Mouse (Mus musculus): Measurements from ENCODE around the gene Wdr34. TPM values are rescaled to one million over a fixed set of nuclear protein-coding genes. Genes with fewer than 3 reads are reported as not detected.

The Wdr34 gene
- polyA plus RNA-seq (2014; fragmentation: Nextera tagmentation; extraction: Ambion mirVana), result 29.0 and 33.7 TPM in 2 replicates

DNA sequence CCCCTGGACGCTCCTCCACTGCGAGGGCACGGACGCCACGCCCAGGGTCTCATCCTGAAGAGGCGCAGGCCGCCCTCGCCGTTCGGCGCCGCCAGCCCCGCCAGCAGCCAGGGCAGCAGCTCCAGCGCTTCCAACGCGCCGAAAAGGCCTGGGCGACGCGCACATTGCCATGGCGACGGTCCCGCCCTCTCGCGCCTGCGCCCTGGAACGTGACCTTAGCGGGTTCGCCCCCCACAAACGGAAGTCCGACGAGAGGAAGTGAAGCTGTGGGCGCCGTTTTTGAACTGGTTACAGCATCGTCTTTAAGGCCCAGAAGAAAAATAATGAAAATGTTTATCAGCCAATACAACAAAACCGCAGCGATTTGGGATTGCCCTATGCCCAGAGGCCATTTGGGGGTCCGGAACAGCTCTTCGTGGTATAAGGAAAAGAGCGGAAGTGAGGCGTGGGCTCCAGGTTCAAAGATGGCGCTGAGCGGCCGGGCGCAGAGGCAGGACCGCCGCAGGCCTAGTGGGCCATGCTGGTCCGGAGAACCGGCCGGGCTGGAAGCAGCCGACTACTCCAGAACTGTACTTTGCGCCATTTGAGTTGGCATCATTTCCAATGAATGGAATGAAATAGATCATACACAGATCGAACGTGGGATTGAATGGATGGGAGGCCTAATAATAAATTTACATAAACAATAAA is at the start of gene Wdr34:
Gene Wdr34 (minus strand): TSS at position 183 of the 690 bp plus-strand sequence.
- peak within 1 kb of the TSS; percentile 94 for H3K27ac ChIP-seq (replicated peaks; ENCODE audit: low read depth, low read length)
- H3K9me3 ChIP-seq (ENCODE audit: control insufficient read depth, low read length), result no peaks in the 10 kb centered on the region
- H3K4me1 ChIP-seq (ENCODE audit: control insufficient read depth, insufficient read depth, low read length), result peaks cover 9% of the 10 kb centered on the region; the same call in 1 of the 2 replicates
- peak within 1 kb of the TSS; percentile 75 for H3K9ac ChIP-seq (ENCODE audit: low read depth, low read length)
- peaks cover 6% of the 10 kb centered on the region; the same call in 1 of the 2 replicates for H3K36me3 ChIP-seq (ENCODE audit: control insufficient read depth, insufficient read depth, low read length)
- DNase-seq (ENCODE audit: low spot score) (peak; percentile 97), ATAC-seq (ENCODE audit: low read depth) (peak; percentile 96)
- no peaks in the 10 kb centered on the region for H3K27me3 ChIP-seq (replicated peaks; ENCODE audit: control insufficient read depth, insufficient read depth, low read length)
- peak within 1 kb of the TSS; percentile 69 for H3K4me2 ChIP-seq (ENCODE audit: low read depth, low read length)
- H3K4me3 ChIP-seq (ENCODE audit: low read depth, low read length), result peak within 1 kb of the TSS; percentile 69
- 1% methylated on average over 42 of the region's 54 CpGs for WGBS

DNA sequence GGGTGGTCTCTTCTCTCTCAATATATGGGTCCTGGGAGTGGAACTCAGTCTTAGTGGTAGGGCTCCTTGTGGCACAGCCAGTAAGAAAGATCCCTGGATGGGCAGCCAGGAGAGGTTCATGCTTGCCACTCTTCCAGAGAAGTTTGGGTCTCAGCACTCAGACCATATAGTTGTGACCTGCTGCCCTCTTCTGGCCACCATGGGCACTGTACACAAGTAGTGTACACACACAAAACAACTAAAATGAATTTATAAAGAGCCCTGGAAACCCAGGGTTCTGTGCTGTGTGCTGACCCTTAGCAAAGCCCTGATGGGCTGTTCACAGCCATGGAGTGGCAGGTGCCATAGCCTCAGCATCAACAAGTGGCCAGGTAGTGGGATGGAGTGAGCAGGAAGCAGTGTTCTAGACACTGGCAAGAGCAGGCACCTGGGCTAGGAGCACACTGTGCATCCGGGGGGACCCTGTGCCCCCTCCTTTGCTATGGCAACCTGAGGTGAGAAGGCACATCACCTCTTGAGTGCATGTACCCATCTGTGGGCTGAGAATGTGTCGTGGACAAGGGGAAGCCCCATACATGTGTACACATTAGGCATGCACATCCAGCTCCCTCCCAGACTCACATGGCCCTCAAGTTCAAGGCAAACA is 47.3 kb upstream of the Wdr34 start:
- H3K9ac ChIP-seq (ENCODE audit: low read depth, low read length), result no peak overlapping the region
- peaks cover 7% of the 10 kb centered on the region; the same call in 1 of the 2 replicates for H3K4me1 ChIP-seq (ENCODE audit: control insufficient read depth, insufficient read depth, low read length)
- H3K27ac ChIP-seq (replicated peaks; ENCODE audit: low read depth, low read length), result no peak overlapping the region
- DNase-seq (ENCODE audit: low spot score) (peak; percentile 49), ATAC-seq (ENCODE audit: low read depth) (no peak)
- peaks cover 48% of the 10 kb centered on the region for H3K36me3 ChIP-seq (ENCODE audit: control insufficient read depth, insufficient read depth, low read length)
- no peaks in the 10 kb centered on the region for H3K27me3 ChIP-seq (replicated peaks; ENCODE audit: control insufficient read depth, insufficient read depth, low read length)
- WGBS, result 57% methylated on average over 1 of the region's 2 CpGs
- H3K9me3 ChIP-seq (ENCODE audit: control insufficient read depth, low read length), result no peaks in the 10 kb centered on the region
- no peak overlapping the region for H3K4me2 ChIP-seq (ENCODE audit: low read depth, low read length)
- H3K4me3 ChIP-seq (ENCODE audit: low read depth, low read length), result no peak overlapping the region

DNA sequence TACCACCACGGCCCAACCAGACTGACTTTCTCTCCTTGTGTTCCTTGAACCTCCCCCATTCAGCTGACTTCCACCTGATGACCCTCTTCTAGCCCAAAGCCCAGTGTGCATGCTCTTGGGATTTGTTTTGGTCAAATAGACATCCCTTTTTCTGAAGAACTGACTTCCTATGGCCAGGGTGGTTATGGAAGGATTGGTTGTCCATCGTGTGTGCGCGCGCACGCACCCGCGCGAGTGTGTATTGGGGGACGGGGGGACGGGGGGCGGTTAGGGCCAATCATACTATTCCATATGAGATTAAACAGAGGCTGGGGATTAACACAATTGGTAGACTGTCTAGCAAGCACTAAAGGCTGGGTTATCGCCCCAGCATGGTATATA is 45.5 kb upstream of the Wdr34 start:
- no peak for ATAC-seq (ENCODE audit: low read depth)
- DNase-seq (ENCODE audit: low spot score), result peak; percentile 33
- peak overlapping the region; percentile 73 for H3K9ac ChIP-seq (ENCODE audit: low read depth, low read length)
- H3K4me1 ChIP-seq (ENCODE audit: control insufficient read depth, insufficient read depth, low read length), result peaks cover 7% of the 10 kb centered on the region; the same call in 1 of the 2 replicates
- no peaks in the 10 kb centered on the region for H3K27me3 ChIP-seq (replicated peaks; ENCODE audit: control insufficient read depth, insufficient read depth, low read length)
- peak overlapping the region; percentile 80 for H3K4me2 ChIP-seq (ENCODE audit: low read depth, low read length)
- H3K9me3 ChIP-seq (ENCODE audit: control insufficient read depth, low read length), result no peaks in the 10 kb centered on the region
- peak overlapping the region; percentile 63 for H3K4me3 ChIP-seq (ENCODE audit: low read depth, low read length)
- 4% methylated on average over 13 of the region's 13 CpGs for WGBS
- H3K36me3 ChIP-seq (ENCODE audit: control insufficient read depth, insufficient read depth, low read length), result peaks cover 42% of the 10 kb centered on the region
- peak overlapping the region; percentile 31; the same call in 1 of the 2 replicates for H3K27ac ChIP-seq (replicated peaks; ENCODE audit: low read depth, low read length)

DNA sequence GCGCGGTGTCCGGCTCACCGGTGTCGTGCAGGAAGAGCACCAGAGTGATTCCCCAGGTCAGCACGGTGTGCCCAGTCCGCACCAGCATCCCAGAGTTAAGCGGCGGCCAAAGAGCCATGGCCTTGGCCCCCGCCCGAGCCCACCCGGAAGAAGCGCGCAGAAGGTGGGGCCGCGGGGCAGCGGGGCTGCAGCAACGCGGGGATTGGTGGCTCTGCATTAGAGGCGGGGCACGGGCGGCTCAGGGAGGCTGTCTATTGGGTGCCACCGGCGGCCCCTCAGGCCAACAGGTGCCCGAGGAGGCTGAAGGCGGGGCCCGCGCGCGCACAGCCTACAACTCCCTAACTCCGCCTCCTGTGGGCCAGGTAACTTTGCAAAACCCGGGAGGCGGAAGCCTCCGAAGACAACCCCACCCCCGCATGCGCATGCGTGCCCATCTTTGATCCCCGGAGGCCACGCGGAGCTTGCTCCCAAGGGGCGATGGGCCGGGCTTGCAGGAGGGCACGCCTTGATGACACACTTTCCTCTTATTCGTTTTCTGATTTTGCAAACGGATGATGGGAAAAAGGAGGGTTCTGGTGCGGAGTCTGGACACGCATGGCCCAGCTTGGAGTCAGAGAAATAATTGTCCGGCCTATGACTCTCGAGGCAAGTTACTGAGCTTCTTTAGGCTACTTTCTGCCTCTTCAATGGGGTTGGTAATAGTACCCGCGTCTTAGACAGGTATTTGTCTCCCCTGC is 45.0 kb upstream of the Wdr34 start, which contains the start of gene Zdhhc12:
Gene Zdhhc12 (minus strand): TSS at position 178 of the 737 bp plus-strand sequence.
- ATAC-seq (ENCODE audit: low read depth) (peak; percentile 98), DNase-seq (ENCODE audit: low spot score) (peak; percentile 98)
- no peaks in the 10 kb centered on the region for H3K27me3 ChIP-seq (replicated peaks; ENCODE audit: control insufficient read depth, insufficient read depth, low read length)
- H3K27ac ChIP-seq (replicated peaks; ENCODE audit: low read depth, low read length), result peak within 1 kb of the TSS; percentile 49
- H3K4me3 ChIP-seq (ENCODE audit: low read depth, low read length), result peak within 1 kb of the TSS; percentile 63
- H3K9me3 ChIP-seq (ENCODE audit: control insufficient read depth, low read length), result no peaks in the 10 kb centered on the region
- WGBS, result under 1% methylated on average over 26 of the region's 51 CpGs
- peak within 1 kb of the TSS; percentile 80 for H3K4me2 ChIP-seq (ENCODE audit: low read depth, low read length)
- peaks cover 7% of the 10 kb centered on the region; the same call in 1 of the 2 replicates for H3K4me1 ChIP-seq (ENCODE audit: control insufficient read depth, insufficient read depth, low read length)
- peak within 1 kb of the TSS; percentile 73 for H3K9ac ChIP-seq (ENCODE audit: low read depth, low read length)
- H3K36me3 ChIP-seq (ENCODE audit: control insufficient read depth, insufficient read depth, low read length), result peaks cover 36% of the 10 kb centered on the region

DNA sequence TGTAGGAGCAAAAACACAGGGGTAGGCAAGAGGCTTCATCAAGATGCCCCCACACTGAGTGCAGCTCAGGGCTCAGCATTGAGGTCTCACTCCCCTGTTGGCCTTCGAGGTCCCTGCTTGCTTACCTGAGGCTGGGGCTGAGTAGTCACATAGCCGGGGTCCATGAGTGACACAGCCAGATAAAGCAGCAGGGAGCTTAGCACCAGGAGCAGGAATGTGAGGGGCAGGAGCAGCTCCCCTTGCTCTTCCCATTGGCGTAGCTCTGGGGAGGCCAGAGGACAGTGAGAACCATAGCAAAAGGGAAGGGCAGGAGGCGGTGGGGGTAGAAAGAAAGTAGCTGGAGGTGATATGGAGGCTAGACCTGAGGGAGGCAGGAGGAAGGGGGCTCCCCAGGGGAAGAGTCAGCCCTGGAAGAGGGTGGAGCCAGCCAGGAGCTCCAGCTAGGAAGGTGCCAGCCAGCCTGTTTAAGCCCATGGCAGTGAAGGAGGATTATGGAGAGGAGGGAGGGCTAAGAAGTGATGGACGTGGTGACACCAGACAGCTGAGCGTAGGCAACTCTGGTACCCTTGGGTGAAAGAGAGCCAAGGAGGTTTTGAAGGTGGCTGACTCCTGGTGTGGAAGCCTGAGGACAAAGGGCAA is 43.7 kb upstream of the Wdr34 start:
- H3K27ac ChIP-seq (replicated peaks; ENCODE audit: low read depth, low read length), result no peak overlapping the region
- H3K4me2 ChIP-seq (ENCODE audit: low read depth, low read length), result peak overlapping the region; percentile 80
- H3K4me3 ChIP-seq (ENCODE audit: low read depth, low read length), result peak overlapping the region; percentile 63
- WGBS, result 56% methylated on average over 6 of the region's 6 CpGs
- peaks cover 27% of the 10 kb centered on the region for H3K36me3 ChIP-seq (ENCODE audit: control insufficient read depth, insufficient read depth, low read length)
- peak overlapping the region; percentile 73; the same call in 1 of the 2 replicates for H3K9ac ChIP-seq (ENCODE audit: low read depth, low read length)
- peaks cover 7% of the 10 kb centered on the region; the same call in 1 of the 2 replicates for H3K4me1 ChIP-seq (ENCODE audit: control insufficient read depth, insufficient read depth, low read length)
- DNase-seq (ENCODE audit: low spot score) (no peak), ATAC-seq (ENCODE audit: low read depth) (no peak)
- H3K9me3 ChIP-seq (ENCODE audit: control insufficient read depth, low read length), result no peaks in the 10 kb centered on the region
- H3K27me3 ChIP-seq (replicated peaks; ENCODE audit: control insufficient read depth, insufficient read depth, low read length), result no peaks in the 10 kb centered on the region

DNA sequence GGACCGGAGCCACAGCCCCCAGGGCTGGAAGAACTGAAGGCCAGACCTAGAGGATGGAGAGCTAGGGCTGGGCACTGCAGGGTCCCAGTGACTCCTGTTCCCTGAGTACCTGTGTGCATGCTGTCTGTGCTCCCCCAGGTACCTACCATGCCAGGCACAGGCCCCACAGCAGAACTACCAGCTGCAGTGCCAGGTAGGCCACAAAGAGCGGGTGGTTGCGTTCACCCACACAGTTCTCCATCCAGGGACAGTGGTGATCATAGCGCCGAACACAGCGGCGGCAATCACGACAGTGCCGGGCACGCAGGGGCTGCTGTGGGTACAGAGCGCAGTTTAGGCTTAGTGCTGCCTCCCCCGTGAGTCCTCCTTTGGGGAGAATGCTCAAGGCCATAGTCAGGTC is 42.8 kb upstream of the Wdr34 start:
- Histone ChIP-seq H3K9ac (ENCODE audit: low read depth, low read length) (no peak overlapping the region), H3K9me3 (ENCODE audit: control insufficient read depth, low read length) (no peaks in the 10 kb centered on the region), H3K4me2 (ENCODE audit: low read depth, low read length) (no peak overlapping the region), H3K27me3 (replicated peaks; ENCODE audit: control insufficient read depth, insufficient read depth, low read length) (no peaks in the 10 kb centered on the region), H3K27ac (replicated peaks; ENCODE audit: low read depth, low read length) (no peak overlapping the region), H3K4me1 (ENCODE audit: control insufficient read depth, insufficient read depth, low read length) (peaks cover 7% of the 10 kb centered on the region; the same call in 1 of the 2 replicates), H3K36me3 (ENCODE audit: control insufficient read depth, insufficient read depth, low read length) (peaks cover 25% of the 10 kb centered on the region), H3K4me3 (ENCODE audit: low read depth, low read length) (no peak overlapping the region)
- WGBS, result 96% methylated on average over 11 of the region's 12 CpGs
- ATAC-seq (ENCODE audit: low read depth) (no peak), DNase-seq (ENCODE audit: low spot score) (no peak)

DNA sequence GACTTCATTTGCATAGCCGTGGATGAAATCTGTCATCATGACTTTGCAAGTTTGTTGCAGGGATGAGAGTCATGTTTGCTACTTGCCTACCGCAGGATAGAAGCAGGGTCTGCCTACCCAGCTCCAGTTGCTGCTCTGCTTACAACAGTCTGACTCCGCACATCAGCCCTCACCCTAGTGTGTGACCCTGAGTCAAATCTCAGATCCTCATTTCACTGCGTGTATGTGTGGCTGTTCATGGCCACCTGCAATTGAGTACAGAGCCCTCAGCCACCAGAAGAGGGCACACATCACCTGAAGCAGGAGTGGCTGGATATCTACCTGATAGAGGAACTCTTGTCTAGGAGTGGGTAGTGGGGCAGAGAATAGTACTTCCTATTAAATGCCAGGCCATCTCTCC is 38.6 kb upstream of the Wdr34 start:
- WGBS, result 97% methylated on average over 4 of the region's 4 CpGs
- H3K4me2 ChIP-seq (ENCODE audit: low read depth, low read length), result no peak overlapping the region
- no peak overlapping the region for H3K9ac ChIP-seq (ENCODE audit: low read depth, low read length)
- ATAC-seq (ENCODE audit: low read depth) (no peak), DNase-seq (ENCODE audit: low spot score) (no peak)
- peaks cover 5% of the 10 kb centered on the region; the same call in 1 of the 2 replicates for H3K4me1 ChIP-seq (ENCODE audit: control insufficient read depth, insufficient read depth, low read length)
- no peak overlapping the region for H3K27ac ChIP-seq (replicated peaks; ENCODE audit: low read depth, low read length)
- peaks cover 25% of the 10 kb centered on the region for H3K36me3 ChIP-seq (ENCODE audit: control insufficient read depth, insufficient read depth, low read length)
- H3K4me3 ChIP-seq (ENCODE audit: low read depth, low read length), result no peak overlapping the region
- no peaks in the 10 kb centered on the region for H3K27me3 ChIP-seq (replicated peaks; ENCODE audit: control insufficient read depth, insufficient read depth, low read length)
- no peaks in the 10 kb centered on the region for H3K9me3 ChIP-seq (ENCODE audit: control insufficient read depth, low read length)

DNA sequence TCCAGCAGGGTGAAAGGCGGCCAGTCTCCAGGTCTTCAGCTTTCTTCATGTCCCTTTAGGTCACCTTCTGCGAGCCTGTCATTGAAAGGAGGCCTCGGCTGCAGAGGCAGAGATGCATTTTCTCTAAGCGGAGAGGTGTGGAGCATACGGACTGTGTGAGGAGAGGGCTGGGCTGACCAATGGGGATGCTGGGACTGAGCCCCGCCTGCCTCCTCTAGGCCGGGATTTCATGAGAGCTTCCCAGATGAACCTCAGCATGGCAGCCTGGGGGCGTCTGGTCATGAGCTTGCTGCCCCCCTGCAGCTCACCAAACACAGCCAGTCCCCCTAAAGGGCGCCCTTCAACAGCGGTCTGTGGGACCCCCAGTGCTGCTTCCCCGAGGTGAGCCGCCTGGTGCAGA is 36.0 kb upstream of the Wdr34 start:
- H3K4me3 ChIP-seq (ENCODE audit: low read depth, low read length), result peak overlapping the region; percentile 19; the same call in 1 of the 2 replicates
- ATAC-seq (ENCODE audit: low read depth) (peak; percentile 76; the same call in 1 of the 2 replicates), DNase-seq (ENCODE audit: low spot score) (no peak)
- peaks cover 5% of the 10 kb centered on the region; the same call in 1 of the 2 replicates for H3K4me1 ChIP-seq (ENCODE audit: control insufficient read depth, insufficient read depth, low read length)
- peak overlapping the region; percentile 47 for H3K4me2 ChIP-seq (ENCODE audit: low read depth, low read length)
- H3K36me3 ChIP-seq (ENCODE audit: control insufficient read depth, insufficient read depth, low read length), result no peaks in the 10 kb centered on the region
- H3K27me3 ChIP-seq (replicated peaks; ENCODE audit: control insufficient read depth, insufficient read depth, low read length), result no peaks in the 10 kb centered on the region
- H3K9ac ChIP-seq (ENCODE audit: low read depth, low read length), result peak overlapping the region; percentile 53
- no peak overlapping the region for H3K27ac ChIP-seq (replicated peaks; ENCODE audit: low read depth, low read length)
- no peaks in the 10 kb centered on the region for H3K9me3 ChIP-seq (ENCODE audit: control insufficient read depth, low read length)
- WGBS, result 7% methylated on average over 9 of the region's 12 CpGs

Data from embryonic facial prominence, embryonic 14.5 days (tissue).